Mouse (Mus musculus) embryo, embryonic 10.5 days (tissue): ENCODE data around the gene Ebna1bp2.

Experiments used
- DNase-seq: peaks from one replicate; pipeline ENCODE4 v3.0.0-alpha.2; 2015; ENCODE audit warnings: low spot score

The Ebna1bp2 gene

DNA sequence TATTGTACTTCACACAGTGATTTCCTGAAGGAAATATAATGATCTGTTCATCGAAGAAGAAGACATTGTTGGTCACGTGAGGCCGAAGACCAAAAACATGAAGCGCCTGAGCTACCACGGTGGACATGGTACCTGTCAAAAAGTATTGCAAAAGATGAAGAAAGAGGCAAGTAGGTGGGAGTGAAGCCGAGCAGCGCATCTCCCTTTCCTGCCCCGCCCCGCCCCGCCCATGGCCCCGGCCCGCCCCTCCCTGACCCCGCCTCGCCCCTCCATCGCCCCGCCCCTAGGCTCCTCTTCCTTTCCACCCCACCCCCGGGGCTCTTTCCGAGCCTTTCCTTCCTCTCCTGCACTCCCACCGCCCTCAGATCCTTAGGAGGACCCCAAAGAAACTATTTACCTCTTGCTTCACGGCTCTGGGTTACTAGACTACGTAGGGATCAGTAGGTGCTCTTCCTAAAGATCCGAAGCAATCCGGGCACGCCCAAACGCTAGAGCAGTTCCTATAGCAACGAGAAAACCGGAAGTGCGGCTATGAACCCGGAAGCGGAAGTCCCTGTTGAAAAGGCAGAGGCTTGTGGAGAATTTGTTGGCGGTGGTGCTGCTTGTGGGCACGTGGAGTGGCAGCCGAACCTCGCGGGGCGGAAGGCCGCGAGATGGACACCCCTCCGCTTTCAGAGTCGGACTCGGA is at the start of gene Ebna1bp2, which contains the start of gene Cfap57:
Ebna1bp2 (plus strand) TSS at position 521 of the 688 bp plus-strand sequence.
Cfap57 (minus strand) TSS at position 499 of the 688 bp plus-strand sequence.
- peak; percentile 99 for DNase-seq

DNA sequence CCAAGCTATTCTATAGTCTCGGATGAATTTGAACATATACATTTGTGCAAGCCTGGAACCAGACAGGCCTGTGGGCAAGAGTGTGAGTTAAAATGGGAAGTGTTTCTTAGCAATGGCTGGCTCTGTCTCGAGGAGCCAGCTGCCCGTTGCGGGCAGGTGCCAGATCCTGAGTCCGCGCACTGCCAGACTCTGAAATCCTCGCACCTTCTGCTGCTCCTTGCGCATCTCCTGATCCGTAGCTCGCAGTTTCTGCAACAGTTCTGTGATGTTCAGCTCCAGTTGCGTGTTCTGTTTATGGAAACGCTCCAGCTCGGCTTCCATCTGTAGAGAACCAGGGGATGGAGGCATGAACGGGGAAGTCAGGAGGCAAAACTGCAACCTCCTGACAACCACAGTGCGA is 49.2 kb upstream of the Ebna1bp2 start:
- DNase-seq: no peak

DNA sequence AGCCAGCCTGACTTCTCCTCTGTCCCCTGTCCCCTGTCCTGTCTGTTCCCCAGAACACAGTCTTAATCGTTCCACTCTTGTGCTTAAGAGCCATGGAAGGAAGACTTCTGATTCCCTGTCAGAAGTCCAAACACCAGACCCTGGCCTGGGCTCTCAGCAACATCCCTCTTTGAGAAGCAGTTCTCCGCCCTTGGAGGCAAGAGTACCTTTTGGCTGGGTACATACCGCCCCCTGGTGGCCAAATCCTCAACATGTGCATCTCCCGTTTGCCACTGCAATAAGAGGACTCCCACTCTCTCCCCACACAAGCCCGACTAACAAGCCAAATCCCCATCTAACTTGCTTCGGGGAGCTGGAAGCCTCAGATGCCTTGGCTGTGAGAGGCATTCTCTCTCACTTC is 44.5 kb upstream of the Ebna1bp2 start:
- peak; percentile 95 for DNase-seq

DNA sequence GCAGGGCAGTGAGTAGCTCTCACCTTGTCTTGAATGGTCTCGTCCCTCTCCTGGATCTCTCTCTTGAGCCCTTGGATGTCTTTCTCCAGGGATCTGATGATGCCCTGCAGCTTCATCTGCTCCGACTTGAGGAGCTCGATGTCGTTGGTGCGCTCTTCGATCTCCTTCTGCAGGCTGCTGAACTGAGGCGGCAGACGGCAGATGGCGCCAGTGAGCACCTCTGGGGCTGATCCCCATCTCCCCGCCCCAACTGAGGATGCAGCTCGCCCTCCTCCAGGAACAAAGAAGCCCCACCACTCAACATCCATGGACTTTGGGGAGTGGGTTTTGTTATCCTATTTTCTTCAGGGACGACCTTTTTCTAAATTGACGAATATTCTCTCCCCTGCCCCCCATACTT is 41.3 kb upstream of the Ebna1bp2 start:
- DNase-seq: peak; percentile 48

DNA sequence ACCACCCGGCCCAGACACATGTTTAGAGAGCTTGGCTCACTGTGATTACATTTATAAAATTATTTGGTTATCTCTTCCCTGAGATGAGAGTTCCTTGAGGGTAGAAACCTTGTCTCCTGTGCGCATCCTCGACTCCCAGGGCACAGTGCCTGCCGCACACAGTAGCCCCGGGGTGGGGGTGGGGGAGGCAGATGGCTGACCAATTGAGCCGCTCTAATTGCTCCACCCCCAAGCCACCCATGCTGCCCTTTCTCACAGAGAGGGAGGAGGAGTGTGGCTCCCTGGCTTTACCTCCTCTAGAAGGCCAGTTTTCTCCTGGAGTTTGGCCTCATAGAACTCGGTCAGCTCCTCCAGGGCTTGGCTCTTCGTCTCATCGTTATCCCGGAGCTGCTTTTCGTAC is 39.1 kb upstream of the Ebna1bp2 start:
- DNase-seq: peak; percentile 22

DNA sequence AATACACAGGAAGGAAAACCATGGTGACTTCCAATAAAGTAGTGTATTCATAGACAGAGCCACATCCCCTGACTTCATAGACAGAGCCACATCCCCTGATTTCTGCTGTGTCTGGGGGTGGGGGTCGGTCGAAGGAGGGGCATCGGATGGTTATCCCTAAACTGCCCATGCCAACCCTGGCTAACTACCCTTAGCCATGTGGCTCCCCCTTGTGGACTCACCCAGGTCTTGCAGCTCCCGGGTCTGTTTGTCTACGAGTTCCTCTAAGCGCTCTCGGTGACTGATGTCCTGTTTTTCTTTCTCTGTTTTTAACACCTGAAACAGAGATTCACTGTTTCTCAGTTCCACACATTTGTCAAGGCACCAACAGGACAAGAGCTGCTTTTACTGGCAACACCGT is 38.0 kb upstream of the Ebna1bp2 start:
- no peak for DNase-seq

DNA sequence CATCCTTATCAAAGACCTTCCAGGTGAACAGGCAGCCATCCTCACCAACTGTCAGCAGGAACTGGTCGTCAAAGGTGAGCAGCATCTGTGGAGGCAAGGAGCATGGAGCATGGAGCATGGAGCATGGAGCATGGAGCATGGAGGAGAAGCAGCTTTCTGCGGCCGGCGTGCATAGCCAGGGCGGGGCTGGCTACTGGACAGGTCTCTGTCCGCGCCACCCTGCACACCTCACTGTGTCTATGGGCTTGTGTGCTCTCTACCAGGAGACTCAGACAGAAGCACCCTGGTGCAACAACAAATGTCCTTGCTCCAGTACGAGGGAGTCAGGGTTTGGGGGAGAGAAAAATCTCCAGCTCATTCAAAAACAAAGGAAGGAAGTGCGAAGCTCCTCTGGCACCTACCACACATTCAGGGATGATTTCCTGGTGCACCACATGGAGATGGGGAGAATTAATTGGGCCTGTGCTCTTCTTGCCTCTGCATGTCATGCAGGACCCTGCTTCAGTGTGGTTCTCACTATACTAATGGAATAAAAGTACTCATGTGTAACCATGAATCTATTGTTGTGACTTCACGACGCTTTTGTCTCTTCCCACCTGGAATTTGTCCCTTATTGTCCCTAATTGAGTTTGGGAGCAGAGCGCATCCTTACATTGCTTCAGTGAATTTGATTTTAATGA is 31.4 kb upstream of the Ebna1bp2 start:
- DNase-seq: no peak

DNA sequence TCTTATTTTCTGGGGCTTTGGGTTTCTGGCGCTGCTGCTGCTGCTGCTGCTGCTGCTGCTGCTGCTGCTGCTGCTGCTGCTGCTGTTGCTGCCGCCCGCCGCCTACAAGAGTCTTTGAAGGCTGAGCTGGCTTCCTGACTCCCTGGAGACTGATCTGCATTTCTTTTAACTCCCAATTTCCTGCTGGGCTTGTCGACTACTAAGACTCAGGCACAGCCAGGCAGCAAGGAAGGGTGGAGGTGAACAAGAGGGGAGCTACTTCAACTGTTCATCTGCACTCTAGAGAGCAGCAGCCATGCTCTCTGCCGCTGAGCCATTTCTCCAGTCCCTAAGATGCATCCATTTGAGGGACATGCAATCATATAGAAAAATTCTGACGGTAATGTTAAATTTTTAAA is 30.9 kb upstream of the Ebna1bp2 start:
- peak; percentile 50 for DNase-seq

DNA sequence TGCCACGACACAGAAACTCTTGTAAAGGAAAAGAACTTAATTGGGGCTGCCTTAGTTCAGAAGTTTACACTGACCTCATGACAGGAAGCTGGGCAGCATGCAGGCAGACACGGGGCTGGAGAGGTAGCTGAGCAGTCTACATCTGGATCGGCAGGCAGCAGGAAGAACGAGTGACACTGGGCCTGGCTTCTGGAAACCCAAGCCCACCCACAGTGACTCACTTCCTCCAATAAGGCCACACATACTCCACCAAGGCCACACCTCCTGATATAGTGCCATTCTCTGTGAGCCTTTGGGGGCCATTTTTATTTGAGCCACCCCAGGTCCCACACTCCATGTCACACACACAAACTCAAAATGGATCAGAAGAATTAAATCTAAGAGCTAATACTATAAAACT is 16.5 kb upstream of the Ebna1bp2 start:
- no peak for DNase-seq

DNA sequence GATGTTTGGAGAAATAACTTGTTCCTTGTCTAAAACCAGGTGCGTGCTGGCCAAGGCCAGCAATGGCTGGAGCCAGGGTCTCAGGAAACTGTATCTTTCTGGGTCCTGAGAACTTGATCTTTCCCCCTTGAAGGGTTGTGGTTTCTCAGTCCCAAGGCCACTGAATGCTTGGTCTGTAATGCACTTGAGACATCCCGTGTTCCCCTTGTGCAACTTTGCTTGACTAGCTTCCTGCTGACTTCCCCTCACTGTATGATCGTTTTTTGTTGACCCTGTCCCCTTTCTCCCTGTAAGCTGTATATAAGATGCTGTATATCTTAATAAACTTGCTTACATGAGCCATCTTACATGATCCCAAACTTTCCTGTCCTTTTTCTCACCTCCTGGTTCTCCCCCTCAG is 10.8 kb upstream of the Ebna1bp2 start:
- no peak for DNase-seq

DNA sequence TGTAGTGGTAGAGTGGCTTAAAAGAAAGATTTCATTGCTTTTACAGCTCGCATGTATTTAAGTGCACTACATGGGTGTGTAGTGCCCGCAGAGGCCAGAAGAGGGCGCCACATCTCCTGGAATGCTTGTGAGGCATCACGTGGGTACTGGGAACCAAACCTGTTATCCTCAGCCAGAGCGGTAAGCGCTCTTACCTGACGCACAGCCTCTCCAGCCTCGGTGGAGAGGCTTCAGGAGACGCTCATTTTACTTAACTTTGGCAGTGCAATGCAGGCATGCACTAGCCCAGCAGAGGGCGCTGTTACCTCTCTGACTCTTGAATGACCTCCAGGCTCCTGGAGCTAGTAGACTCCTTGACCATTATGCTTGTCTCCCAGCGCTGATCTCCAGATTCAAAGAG is 8.0 kb upstream of the Ebna1bp2 start:
- DNase-seq: peak; percentile 66

DNA sequence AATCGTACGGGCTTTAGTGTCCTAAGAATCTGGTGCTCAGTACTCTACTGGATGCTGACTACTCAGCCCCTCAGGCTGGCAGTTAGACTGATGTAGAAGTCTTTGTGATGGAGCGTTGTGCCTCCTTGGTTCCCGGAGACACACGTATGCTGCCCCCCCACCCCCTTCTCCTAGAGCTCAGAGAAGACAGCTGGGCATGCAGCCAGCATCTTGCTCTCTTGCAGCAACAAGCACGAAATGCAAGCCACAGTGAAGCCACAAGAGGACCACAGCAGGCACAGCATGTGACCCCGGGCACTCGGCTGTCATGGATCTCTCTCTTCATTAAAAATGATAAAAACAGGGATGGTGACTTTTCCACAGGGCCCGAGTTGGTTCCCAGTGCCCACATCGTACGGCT is 5.2 kb upstream of the Ebna1bp2 start:
- DNase-seq: no peak

DNA sequence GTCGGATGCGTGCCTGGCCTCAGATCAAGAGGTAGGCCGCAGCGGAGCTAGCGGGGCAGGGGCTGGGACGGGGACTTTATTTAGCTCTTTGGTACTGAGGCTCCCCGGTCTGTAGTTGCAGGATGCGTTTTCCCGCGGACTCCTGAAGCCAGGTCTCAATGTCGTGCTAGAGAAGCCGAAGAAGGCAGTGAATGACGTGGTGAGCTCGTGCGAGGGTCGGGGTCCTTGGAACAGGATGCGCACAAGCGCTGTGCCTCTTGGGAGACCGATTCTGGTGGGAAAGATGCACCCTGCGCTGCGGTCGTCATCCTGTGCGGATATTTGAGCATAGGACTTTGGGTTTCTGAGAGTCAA is 345 bp downstream of the Ebna1bp2 start:
- peak; percentile 21 for DNase-seq

DNA sequence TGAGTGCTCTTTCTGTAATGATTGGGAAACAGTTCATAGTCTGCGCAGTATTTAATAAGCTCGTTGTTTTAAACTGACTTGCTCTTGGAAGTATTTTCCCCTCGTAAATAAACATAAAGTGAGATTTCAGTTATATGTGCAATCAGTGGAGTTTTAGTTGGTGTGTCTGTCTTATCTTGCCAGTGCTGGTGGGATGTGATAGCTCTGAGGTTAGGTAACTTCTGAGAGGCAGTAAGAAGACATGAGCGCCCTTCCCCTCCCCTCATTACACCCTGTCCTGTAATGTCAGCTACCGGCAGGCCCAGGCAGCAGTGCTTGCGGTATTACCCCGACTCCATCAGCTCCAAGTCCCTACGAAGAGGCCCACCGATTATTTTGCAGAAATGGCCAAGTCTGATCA is 1.2 kb downstream of the Ebna1bp2 start:
- DNase-seq: no peak

DNA sequence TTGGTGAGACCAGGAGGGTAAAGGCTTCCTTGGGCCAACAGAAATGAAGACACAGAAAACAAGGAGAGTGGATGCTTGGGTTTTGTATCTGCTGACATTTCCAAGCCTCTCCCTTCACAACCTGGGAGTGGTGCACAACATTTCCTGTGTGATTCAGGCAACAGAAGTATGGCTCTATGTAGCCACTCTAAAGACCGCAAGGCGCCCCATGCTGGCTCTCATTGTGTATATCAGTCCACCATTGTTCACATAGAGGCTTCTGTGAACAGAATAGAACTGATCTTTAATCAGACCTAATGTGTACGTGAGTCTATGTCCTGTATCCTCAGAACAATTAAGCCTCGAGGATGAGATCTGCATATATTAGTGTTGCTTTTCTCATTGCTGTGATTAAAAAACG is 9.7 kb downstream of the Ebna1bp2 start:
- no peak for DNase-seq

DNA sequence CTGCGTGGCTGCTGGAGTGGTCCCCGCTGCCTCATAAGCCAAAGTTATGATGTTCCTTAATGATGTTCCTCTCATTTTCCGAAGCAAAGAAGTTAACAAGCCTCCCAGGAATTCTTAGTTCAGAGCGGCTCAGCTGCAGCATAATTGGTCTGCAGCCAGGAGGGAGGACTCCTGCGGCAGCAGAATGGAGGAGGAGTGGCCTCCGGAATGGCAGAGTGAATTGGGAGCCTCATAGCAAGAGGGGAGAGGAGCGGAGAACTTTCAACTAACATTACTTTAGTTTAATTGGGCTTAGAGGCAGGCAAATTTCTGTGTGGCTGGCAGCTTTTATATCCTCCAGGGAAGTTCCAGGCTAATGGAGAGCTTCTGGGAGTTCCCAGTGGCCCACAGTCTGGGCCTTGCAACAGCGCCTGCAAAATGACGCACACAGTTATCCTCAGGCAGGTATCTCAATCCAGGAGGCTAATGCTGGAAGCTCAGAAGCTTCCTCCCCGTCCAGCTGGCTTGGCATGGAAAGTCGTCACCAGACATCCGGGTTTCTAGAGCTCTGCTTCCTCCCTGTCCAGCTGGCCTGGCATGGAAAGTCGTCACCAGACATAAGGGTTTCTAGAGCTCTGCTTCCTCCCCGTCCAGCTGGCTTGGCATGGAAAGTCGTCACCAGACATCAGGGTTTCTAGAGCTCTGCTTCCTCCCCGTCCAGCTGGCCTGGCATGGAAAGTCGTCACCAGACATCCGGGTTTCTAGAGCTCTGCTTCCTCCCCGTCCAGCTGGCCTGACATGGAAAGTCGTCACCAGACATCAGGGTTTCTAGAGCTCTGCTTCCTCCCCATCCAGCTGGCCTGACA is 22.0 kb downstream of the Ebna1bp2 start:
- DNase-seq: no peak

DNA sequence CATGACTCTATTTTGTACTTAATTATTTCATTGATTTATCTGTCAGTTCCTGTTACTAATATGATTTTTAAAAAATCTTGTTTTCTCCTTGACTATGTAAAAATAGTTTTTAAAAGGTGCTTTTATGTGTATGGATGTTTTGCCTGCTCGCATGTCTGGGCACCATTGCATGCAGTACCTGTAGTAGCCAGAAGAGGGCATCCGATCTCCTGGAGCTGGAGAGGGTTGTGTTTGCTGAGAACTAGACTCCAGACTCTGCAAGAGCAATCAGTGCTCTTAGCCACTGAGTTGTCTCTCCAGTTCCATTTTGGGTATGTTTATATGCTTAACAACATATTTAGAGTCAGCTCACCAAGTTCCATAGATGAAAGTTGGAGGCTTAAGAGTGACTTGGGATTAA is 24.6 kb downstream of the Ebna1bp2 start:
- DNase-seq: peak; percentile 82

DNA sequence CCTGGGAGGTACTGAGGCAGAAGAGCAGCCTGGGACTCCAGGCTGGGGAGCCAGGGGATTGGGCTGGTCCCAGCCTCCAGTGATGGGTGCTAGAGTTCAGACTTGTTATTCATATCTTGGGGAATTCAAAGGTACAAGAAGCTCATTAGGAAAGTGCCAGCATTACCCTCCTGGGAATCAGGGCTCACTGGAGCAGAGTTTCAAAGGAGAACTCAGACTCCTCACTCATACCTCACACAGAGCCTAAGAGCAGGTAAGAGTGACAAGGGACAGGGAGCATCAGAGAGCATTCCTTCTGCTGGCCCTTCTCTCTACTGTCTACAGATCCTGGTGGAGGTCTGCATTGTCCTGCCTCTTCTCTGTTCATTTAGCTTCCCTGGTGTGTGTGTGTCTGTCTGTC is 38.1 kb downstream of the Ebna1bp2 start, which contains the start of gene Olfr62:
Olfr62 (plus strand) TSS at position 301 of the 400 bp plus-strand sequence.
- no peak for DNase-seq
